Mouse (Mus musculus) kidney, adult 2 months (tissue): ENCODE data around the gene Cptp. TPM values are rescaled to one million over a fixed set of nuclear protein-coding genes. Genes with fewer than 3 reads are reported as not detected.

Experiments
- DNase-seq: peaks from one replicate; pipeline ENCODE4 v3.0.0; 2021
- H3K27ac ChIP-seq: fragments of 200-500 bp; 2 replicates; pipeline ENCODE4 v1.5.1; 2012; ENCODE audit warnings: low read depth, low read length, control low read depth, inconsistent platforms; ENCODE audit not compliant: insufficient read depth
- H3K27me3 ChIP-seq: fragments of 200-500 bp; replicated peaks from 2 replicates; pipeline ENCODE4 v1.6.1; 2012; ENCODE audit warnings: mild to moderate bottlenecking, moderate library complexity, low read length, inconsistent platforms; ENCODE audit not compliant: control insufficient read depth, insufficient read depth
- H3K36me3 ChIP-seq: fragments of 200-500 bp; 2 replicates; pipeline ENCODE4 v1.6.1; 2012; ENCODE audit warnings: mild to moderate bottlenecking, moderate library complexity, low read length, inconsistent platforms; ENCODE audit not compliant: control insufficient read depth, insufficient read depth
- H3K4me1 ChIP-seq: fragments of 200-500 bp; 2 replicates; pipeline ENCODE4 v1.6.1; 2011; ENCODE audit warnings: low read length; ENCODE audit not compliant: control insufficient read depth, insufficient read depth
- H3K4me3 ChIP-seq: fragments of 200-500 bp; 2 replicates; pipeline ENCODE4 v1.5.1; 2011; ENCODE audit warnings: mild to moderate bottlenecking, low read depth, low read length, control low read depth; ENCODE audit not compliant: insufficient read depth
- CTCF ChIP-seq: fragments of 200-500 bp; conservative IDR thresholded peaks from 2 replicates; pipeline ENCODE4 v1.5.1; 2011; ENCODE audit warnings: low read depth, mild to moderate bottlenecking, control low read depth, low read length, moderate library complexity, mixed read lengths; ENCODE audit not compliant: insufficient read depth, insufficient read length
- POLR2A ChIP-seq: fragments of 200-500 bp; IDR thresholded peaks from one replicate; pipeline ENCODE4 v1.6.1; 2011; ENCODE audit warnings: low read depth, low read length, control low read depth
- WGBS: fragments of 180-500 bp; shearing (Covaris S2); methylation state at CpG from one replicate; pipeline ENCODE4 v1.1.7; 2018; 5-methylcytosine and 5-hydroxymethylcytosine counted together
- polyA plus RNA-seq: library from polyadenylated mRNA; depleted of rRNA; stranded (reverse); fragments of >200 nt; gene quantifications from 2 replicates; pipeline ENCODE4 v1.2.3, GENCODE M21; 2012

Gene Cptp
- polyA plus RNA-seq, 1 experiment: 46.2 TPM

DNA sequence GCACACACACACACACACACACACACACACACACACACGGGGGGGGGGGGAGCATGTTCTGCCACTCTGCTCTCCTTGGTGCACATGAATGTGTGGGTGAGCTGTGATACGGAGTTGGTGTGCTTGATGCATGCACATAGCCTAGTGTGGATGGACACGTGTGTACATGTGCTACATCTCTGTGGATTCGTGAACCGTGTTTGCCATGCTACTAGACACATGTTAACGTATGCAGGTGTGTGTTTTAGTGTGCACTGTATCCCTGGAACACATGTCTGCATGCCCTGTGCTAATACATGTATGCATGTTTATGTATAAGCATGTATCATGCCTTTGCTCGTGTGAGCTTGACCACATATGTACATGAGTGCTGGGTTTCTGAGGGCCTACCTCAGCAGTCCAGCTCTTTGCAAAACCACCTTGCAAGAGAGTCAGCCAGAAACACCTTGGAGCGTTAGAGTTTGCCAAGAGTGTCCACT is 24.0 kb upstream of the Cptp start:
- Histone ChIP-seq H3K27me3 (no peaks in the 10 kb centered on the region), H3K4me3 (peak overlapping the region; percentile 88; the same call in 1 of the 2 replicates), H3K36me3 (no peaks in the 10 kb centered on the region), H3K27ac (no peak overlapping the region), H3K4me1 (peaks cover 7% of the 10 kb centered on the region; the same call in 1 of the 2 replicates)
- WGBS: 70% methylated on average over 8 of the region's 8 CpGs
- DNase-seq: no peak
- TF ChIP-seq POLR2A (no peak), CTCF (no peak)

DNA sequence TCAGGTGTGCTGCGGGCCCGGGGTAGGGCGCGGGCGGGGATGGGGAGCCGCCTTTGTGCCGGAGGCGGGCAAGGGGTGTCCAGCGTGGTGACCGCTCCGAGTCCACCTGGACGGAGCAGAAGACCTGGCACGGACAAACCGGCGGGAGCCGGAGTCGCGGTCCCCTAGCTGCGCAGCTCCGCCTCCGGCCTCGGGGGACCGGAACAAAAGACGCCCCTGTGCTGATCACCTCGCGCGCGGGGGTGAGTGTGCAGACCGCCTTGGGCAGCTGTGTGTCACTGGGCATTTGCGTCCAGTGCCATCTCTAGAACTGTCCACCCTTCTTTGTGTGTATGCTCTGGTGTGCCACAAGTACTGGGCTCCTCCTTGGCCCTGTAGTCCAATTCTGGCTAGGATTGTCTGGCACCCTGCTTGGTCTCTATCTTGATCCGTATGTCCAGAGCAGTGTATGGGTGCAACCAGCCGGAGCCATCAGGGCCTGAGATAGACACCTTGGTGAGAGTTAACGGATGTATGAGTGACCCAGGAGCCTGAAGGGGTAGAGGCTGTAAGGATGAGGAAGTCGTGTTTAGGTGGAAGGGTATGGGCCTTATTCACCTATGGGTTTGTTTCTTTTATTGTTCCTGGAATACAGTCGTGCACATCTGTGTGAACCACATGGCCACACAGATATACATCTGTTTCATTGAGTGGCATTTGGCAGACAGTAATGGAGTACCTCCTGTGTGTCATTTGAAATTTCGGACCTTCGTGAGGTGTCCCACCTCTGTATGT is 23.4 kb upstream of the Cptp start:
- Histone ChIP-seq H3K4me1 (peaks cover 7% of the 10 kb centered on the region; the same call in 1 of the 2 replicates), H3K27me3 (no peaks in the 10 kb centered on the region), H3K36me3 (no peaks in the 10 kb centered on the region), H3K27ac (peak overlapping the region; percentile 33; the same call in 1 of the 2 replicates), H3K4me3 (peak overlapping the region; percentile 88)
- 6% methylated on average over 37 of the region's 37 CpGs for WGBS
- TF ChIP-seq POLR2A: no peak
- TF ChIP-seq CTCF: no peak
- peak; percentile 24 for DNase-seq

DNA sequence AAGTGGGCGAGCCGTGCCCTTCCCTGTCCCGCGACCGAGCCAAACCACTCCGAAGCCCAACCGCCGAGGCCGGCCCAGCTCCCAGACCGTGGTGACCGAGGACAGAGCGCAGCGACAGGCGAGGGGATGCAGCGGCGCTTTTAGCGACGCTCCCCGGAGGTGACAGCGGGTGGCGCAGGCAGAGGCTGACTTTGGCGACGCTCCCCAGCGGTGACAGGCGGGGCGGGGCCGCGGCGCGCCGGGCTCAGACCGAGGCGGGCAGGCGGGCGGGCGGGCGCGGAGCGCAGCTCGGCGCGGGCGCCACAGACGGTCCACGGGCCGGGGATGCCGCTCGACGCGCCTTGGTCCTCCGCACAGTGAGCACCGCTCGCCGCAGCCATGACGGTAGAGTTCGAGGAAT is 22.8 kb upstream of the Cptp start:
- Histone ChIP-seq H3K27ac (peak overlapping the region; percentile 95), H3K27me3 (no peaks in the 10 kb centered on the region), H3K4me3 (peak overlapping the region; percentile 88), H3K36me3 (no peaks in the 10 kb centered on the region), H3K4me1 (peaks cover 7% of the 10 kb centered on the region; the same call in 1 of the 2 replicates)
- under 1% methylated on average over 56 of the region's 56 CpGs for WGBS
- TF ChIP-seq POLR2A: no peak
- 0 out of 2 replicates have a peak, but pooled peaks have one; percentile 10 for TF ChIP-seq CTCF
- DNase-seq: peak; percentile 87

DNA sequence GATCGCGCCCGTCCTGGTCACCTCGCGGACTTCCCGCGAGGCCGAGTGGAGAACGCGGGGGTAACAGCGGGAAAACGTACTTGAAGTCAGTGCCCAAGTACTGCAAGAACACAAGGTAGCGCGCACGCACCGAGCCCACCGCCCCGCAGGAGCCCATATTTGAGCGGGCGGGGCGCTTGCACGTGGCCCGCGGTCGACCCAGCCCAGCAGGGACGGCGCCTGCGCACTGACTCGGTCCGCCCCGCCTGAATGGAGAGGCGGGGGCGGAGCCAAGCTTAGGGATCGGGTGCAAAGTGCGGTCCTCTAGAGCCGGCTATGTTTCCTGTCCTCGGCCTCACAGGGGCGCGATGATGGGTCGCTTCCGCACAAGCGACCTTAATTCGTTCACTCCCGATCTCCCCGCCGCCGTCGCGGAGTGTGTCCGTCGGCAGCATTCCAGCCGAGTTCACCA is 22.3 kb upstream of the Cptp start, which contains the start of the genes Pusl1 and Acap3:
Pusl1 (minus strand) TSS at position 231 of the 451 bp plus-strand sequence.
Acap3 (plus strand) TSS at position 272 of the 451 bp plus-strand sequence.
- TF ChIP-seq POLR2A (no peak), CTCF (no peak)
- peak within 1 kb of the TSS; percentile 95 for H3K27ac ChIP-seq
- DNase-seq: peak; percentile 98
- no peaks in the 10 kb centered on the region for H3K27me3 ChIP-seq
- H3K4me1 ChIP-seq: peaks cover 7% of the 10 kb centered on the region; the same call in 1 of the 2 replicates
- H3K36me3 ChIP-seq: no peaks in the 10 kb centered on the region
- under 1% methylated on average over 52 of the region's 52 CpGs for WGBS
- peak within 1 kb of the TSS; percentile 88 for H3K4me3 ChIP-seq

DNA sequence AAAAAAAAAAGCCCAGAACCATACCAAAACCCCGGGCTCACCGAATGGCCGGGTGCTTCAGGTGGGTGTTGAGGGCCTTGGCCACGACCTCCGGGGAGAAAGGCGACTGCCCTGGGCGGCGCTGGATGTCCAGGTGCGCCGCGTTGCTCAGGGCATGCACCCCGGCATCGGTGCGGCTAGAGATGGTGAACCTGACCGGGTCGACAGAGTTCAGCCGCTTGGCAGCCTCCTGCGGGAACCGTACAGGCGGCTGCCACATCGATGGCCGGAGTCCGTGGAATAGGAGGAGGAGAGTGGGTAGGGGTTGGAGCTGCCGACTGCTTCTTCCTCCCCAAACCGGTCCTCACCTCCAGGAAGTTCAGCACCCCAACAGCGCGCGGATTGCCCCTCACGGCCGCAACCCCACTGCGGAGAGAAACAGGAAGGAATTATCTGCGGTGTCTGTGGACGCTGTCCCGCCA is 21.8 kb upstream of the Cptp start:
- peak overlapping the region; percentile 88 for H3K4me3 ChIP-seq
- H3K27ac ChIP-seq: no peak overlapping the region
- H3K4me1 ChIP-seq: peaks cover 7% of the 10 kb centered on the region; the same call in 1 of the 2 replicates
- H3K27me3 ChIP-seq: no peaks in the 10 kb centered on the region
- TF ChIP-seq POLR2A: no peak
- no peak for TF ChIP-seq CTCF
- peak; percentile 41 for DNase-seq
- no peaks in the 10 kb centered on the region for H3K36me3 ChIP-seq
- WGBS: 1% methylated on average over 34 of the region's 34 CpGs

DNA sequence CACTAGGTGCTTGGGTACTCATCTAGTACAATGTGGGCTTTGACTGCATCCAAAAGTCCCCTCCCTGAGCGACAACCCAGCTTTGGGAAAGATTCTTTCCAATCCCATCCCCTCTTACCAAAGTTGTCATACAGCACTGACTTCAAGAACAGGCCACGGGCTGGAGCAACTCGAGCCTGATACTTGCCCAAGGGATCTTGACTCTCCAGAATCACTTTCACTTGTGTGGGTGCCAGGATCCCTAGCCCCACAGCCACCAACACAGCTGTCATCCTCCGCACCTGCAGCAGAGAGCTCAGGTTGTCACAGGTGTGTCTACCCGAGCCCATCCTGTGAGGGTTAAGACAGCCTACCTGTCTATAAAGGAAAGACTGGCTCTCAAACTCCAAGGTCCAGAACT is 20.1 kb upstream of the Cptp start:
- H3K27ac ChIP-seq: no peak overlapping the region
- 84% methylated on average over 5 of the region's 5 CpGs for WGBS
- H3K27me3 ChIP-seq: no peaks in the 10 kb centered on the region
- H3K4me3 ChIP-seq: no peak overlapping the region
- no peak for DNase-seq
- TF ChIP-seq CTCF: no peak
- no peaks in the 10 kb centered on the region for H3K36me3 ChIP-seq
- H3K4me1 ChIP-seq: peaks cover 7% of the 10 kb centered on the region; the same call in 1 of the 2 replicates

DNA sequence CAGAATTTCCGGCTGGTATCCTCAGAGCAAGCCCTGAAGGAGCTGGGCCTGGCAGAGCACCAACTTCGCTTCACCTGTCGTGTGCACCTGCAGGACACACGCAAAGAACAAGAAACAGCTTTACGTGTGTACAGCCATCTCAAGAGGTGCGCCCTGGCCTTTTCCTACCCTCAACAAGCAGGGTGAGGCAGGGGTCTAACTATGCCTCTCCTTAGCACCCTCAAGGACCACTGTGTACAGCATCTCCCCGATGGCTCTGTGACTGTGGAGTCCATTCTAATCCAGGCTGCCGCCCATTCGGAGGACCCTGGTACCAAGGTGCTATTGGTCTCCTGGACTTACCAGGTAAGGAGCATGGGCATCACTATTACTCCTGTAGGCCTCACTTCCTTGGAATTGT is 18.9 kb upstream of the Cptp start:
- no peak for DNase-seq
- H3K4me1 ChIP-seq: peaks cover 5% of the 10 kb centered on the region; the same call in 1 of the 2 replicates
- no peaks in the 10 kb centered on the region for H3K27me3 ChIP-seq
- no peak overlapping the region for H3K4me3 ChIP-seq
- TF ChIP-seq CTCF (no peak), POLR2A (no peak)
- no peaks in the 10 kb centered on the region for H3K36me3 ChIP-seq
- WGBS: 92% methylated on average over 9 of the region's 9 CpGs
- H3K27ac ChIP-seq: no peak overlapping the region
